Mouse (Mus musculus) regulatory T cell (primary cell): ENCODE results near the gene Ctf2.

Experiments
- in situ Hi-C: fragments of 300-600 bp; cut with MboI, MseI; formaldehyde crosslinking; loops from one replicate; pipeline ENCODE4 v1.15.1; 2025; ENCODE audit warnings: high pct_unique_total_duplicates

Gene Ctf2

DNA sequence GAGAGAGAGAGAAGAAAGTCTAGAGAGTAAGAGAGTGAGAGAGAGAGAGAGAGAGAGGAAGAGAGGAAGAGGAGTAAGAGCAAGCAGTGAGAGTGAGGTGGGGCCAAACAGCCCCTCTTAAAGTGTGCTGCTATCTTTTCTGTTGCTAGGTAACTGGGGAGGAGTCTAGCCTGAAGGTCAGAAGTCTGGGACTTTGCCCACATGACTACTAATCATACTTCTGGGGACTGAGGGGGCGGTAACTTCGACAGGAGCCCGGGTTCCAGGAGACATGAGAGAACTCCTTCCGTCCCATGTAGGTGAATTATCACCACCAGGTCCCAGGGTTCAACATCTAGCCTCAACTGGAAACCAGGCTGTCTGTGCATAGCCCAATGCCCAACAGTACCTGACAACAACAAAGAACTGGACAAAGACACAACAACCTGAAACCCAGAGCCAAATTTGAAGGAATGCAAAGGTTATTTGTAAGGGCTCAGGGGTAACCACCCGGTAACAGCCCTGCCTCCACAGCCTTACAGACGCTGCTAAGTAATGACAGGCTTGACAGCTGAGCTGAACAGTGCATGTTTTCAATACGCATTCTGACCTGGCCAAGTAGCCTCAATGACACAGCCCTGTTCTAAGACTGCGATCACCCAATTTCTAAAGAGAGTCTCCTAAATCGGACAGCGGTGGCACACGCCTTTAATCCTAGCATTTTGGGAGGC, 45.1 kb downstream of the Ctf2 start:
- in situ Hi-C loops = no loop called here

DNA sequence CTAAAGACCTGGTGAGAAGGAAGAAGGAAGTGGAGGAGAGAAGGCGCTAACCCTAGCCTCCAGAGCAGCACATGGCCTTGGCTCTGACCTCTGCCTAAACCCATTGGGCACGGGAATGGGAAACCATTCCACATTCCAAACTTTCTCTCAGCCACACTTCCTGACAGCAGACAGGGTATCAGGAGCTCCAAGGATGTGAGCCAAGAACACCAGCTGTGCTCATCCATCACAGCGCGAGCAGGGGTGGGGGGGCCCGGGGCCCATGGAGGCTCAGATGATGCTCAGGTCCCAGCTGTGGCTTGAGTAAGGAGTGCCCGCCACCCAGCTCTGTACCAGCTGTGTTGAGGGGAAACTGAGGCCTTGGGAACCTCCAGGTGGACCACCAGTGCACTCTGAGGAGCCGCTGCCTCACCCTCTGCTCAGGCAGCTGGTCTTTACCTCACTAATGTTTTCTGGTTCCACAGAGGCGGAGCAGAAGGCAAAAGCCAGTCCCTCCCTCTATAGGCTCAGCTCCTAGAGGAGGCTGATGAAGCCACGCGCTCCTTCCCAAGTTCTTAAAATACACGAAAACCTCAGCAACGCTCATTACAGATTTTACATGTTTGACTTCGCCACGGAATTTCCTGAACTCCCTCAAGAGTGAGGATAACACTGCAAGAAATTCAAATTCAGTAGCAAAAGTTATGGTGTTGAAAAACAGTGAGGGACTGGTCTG, 46.5 kb downstream of the Ctf2 start:
- in situ Hi-C loops = no loop called here

DNA sequence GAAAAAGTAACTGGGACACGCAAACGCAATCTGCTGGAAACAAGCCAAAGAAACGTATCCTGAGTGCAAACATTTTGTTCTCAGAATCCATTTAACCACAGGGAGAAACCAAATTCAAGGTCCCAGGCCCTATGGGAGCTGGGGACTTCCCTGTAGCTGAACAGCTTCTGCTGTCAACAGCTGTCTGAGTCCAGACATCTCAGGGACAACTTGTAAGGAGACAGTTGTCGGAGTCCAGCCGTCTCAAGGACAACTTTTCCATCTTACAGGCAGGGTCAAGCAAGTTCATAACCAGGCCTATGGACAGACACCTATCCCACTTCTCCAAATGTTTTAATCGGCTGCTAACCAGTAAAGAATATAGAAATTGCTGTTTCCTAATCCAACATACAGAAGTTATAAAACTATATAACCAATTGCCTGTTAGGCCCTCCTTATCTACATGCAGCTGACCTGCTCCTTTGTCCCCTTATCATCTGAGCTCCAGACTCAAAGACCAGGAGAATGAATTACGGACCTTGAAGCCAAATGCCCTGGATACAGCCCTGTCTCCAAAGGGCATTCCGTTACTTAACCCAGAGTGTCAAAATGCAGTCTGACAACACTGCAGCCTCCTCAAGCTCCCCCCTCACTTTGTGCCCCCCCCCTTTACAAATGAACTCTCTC, 49.9 kb downstream of the Ctf2 start:
- in situ Hi-C loops = no loop called here

DNA sequence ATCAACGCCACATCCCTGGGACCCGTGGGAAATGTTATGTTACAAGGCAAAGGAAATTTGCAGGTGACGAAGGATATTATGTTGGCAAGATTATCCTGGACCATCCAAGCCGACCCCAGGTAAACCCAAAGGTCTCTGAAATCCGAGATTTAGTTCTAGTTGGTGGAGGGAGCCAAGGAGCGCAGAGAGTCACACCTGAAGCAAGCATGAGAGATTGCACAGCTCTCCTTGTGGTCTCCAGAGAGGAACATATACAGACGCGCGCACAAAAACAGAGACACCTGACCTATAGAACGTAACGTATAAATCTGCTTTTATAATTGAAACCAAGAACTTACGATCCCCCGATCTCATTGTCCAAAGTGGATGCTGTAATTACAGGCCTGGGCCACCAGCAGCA, 51.4 kb downstream of the Ctf2 start:
- in situ Hi-C loops = no loop called here

DNA sequence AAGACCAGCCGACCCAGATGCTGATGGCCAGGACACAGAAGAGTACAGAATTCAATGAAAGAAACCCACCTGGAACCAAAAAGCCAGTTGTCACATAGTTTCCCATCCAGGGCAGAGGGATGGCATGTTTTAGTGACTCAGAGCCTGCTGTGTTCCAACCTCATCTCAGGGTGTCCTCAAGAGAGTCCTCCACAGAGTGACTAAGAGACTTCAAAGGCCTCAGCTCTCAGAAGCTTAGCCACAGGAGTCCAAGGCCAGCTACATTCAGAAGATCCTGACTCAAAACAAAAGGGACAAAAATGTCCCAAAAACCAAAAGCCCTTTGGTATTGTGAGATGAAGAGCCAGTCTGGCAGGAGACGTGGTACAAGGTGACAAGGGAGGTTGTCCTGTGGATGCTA, 53.2 kb downstream of the Ctf2 start:
- in situ Hi-C loops = loop anchor here (5.0 kb wide), 1 partner anchor 83 kb away; no protein-coding TSS in a partner anchor

DNA sequence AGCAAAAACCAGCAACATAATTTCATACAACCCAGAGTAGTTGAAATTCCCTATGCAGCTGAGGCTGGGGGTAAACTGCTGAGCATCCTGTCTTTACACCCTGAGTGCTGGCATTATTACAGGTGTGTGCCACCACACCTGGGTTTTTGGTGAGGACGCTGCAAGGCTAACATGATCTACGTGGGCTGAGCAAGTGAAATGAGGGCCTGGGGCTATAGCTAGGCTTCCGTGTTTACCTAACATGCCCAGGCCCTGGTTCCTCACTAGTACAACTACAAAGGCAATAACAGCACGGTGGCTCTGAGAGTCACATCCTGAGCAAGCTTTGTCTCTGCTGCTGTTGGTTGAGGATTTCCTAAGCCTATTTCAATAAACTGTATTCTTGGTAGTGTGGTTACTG, 54.4 kb downstream of the Ctf2 start:
- in situ Hi-C loops = loop anchor here (5.0 kb wide), 1 partner anchor 85 kb away; no protein-coding TSS in a partner anchor

DNA sequence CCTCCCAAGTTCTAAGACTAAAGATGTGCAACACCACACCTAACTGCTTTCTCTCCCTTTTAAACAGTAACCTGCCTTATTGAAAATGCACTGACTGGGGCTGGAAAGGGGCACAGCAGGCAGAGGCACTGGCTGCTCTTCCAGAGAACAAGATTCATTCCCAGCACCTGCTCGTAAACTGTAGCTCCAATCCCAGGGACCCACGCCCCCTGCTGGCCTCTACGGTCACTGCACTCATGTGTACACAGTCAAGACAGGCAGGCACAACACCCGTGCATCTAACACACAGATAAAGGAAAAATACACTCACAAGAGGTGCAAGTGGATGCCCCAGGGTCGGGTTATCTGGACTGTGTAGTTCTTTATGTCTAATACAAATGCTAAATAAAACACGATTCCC, 54.9 kb downstream of the Ctf2 start:
- in situ Hi-C loops = loop anchor here (5.0 kb wide), 1 partner anchor 85 kb away; no protein-coding TSS in a partner anchor

DNA sequence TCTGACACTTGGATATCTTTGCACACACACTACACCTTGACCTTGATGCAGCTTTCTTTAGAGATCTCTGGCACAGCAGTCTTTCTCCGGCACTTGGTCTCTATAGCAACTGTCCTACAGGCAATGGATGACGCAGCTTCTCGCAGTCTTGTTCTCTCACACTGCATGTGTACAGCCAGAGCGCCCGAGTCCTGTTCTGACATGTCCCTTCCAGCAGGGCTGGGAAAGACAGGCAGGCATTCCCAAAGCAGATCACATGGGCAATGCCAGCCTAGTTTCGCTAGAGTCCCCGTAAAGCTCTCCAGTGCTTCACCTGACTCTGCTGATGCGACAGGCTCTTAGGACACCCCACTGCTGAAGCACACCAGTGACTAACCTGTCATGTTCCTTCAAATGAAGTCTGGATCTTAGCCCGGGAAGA, 56.6 kb downstream of the Ctf2 start:
- in situ Hi-C loops = loop anchor here (5.0 kb wide), 1 partner anchor 87 kb away; no protein-coding TSS in a partner anchor

DNA sequence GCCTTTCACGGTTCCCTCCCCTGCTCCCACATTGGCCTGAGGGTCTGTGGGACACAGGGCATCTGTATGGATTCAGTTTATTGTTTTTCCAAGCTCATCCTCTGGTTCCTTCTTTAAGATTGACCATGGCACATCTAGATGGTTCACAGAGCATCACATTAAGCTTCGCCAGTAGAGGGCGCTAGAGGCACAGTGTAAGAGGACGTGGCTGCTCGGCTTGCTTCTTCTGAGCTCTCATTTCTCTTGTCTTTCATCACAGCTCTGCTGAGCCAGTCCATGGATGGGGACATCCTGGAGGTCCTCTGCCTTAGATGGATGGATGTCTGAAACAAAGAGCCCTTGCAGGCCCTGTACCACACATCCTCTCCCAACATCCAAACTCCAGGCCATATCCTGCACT, 57.0 kb downstream of the Ctf2 start:
- in situ Hi-C loops = loop anchor here (5.0 kb wide), 1 partner anchor 87 kb away; no protein-coding TSS in a partner anchor

DNA sequence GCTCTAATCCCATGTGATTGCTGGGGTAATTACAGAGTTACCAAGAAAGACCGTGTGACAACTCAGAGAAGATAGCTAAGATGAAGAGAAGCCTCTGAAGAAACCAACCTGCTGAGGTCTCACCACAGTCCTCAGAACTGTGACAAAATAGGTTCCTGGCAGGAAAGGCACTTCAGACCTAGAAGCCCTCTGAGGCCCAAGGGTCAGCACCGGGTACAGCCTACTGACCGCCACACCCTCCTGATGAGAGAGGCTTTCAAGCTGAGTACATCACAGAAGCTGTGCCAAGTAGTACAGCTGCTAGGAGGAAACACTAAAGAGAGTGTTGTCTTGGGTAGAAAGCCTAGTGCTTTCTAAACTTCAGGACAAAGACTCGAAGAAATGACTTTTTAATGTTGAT, 59.2 kb downstream of the Ctf2 start:
- in situ Hi-C loops = no loop called here

DNA sequence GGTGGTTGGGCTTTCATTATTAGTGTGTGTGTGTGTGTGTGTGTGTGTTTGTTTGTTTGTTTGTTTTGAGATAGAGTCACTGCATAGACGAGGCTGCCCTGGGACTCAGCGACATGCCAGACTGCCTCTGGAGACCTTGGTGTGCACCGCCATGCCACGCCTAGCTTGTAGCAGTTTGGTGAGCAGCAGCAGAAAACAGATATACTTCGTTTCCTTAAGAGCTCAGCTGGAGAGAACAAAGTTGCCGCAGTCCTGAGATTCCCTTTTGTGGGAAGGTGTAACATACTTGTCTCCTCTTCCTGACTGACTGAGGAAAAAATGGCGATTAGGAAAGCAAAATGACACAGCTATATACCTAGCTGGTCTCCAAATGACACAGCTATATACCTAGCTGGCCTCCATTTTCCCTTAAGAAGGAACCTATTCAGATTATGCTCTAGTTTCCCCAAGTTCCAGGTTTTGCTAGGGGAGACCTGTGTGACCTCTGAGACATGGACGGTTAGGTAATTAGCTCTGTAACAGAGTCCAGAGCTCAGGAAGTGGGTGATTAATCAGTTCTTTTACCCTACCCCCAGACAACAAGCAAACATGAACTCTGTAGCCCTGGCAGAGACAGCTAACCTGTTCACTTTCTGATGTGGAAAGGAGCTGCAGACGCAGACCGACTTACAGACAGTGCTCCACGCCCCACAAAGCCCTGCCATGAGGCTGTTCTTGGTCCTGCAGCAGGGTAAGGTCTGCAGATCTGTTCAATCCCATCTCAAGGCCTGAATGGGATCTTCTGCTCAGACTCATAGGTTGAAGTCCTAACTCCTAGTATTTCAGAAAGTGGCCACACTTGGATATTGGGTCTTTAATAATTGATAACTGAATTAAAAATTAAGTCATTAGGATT, 59.8 kb downstream of the Ctf2 start:
- in situ Hi-C loops = no loop called here
